Mouse (Mus musculus): ENCODE measurements around the gene Btg4. TPM values are rescaled to one million over a fixed set of nuclear protein-coding genes. Genes with fewer than 3 reads are reported as not detected.
A peak's percentile ranks its signal among the peaks of the same experiment; 100 is the strongest.

Gene Btg4
- polyA plus RNA-seq, 1 experiment from 2014 or later: not detected

DNA sequence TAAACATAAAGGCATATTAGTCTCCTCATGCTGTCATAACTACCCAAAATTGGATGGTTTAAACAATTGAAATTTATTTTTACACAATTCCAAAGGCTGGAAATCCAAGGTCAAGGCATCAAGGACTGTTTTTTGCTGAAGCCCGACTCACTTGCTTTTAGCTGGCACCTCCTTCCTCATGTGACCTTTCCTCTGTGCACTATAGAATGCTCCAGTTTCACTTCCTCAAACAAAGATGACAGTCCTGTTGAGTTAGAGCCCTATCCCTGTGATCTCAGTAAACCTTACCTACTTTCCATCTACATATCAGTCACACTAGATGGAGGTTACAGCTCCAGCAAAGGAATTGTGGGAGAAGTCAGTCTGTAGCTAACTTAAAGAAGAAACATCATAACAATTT lies 30.6 kb upstream of the Btg4 start:
- no peak for TF ChIP-seq CTCF (IDR thresholded peaks at IDR 0.05; ENCODE audit: low read depth)
- Histone ChIP-seq H3K4me2 (ENCODE audit: low read length) (no peak overlapping the region), H3K27me3 (ENCODE audit: insufficient read depth, low read length) (no peaks in the 10 kb centered on the region), H3K4me1 (replicated peaks; ENCODE audit: insufficient read depth, low read length) (no peaks in the 10 kb centered on the region), H3K9me3 (replicated peaks; ENCODE audit: low read length) (no peaks in the 10 kb centered on the region), H3K27ac (no peak overlapping the region), H3K4me3 (replicated peaks; ENCODE audit: low read depth, low read length) (no peak overlapping the region), H3K9ac (ENCODE audit: low read depth, low read length) (no peak overlapping the region), H3K36me3 (ENCODE audit: insufficient read depth, low read length) (no peaks in the 10 kb centered on the region)
- WGBS: 31% methylated on average over 1 of the region's 1 CpGs
- ATAC-seq (replicated peaks; ENCODE audit: low FRiP score, low read depth): no peak
- DNase-seq (ENCODE audit: low spot score): no peak

DNA sequence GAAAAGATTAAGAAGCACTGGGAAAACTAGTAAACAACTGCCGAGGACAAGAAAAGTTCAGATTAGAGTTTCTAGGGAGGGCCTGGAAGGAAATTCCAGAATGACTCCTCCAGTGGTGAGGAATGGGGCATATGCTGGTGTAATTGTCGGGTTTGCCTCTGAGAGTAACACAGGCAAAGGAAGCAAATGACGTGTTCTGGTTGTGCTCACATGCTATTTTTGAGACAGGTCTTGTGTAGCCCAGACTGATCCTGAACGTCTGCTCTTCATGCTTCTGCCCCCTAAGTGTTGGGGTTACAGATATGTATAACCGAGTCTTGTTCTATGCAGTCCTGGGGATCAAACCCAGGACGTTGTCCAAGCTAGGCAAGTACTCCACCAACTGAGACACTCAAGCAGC lies 29.1 kb upstream of the Btg4 start:
- H3K4me3 ChIP-seq (replicated peaks; ENCODE audit: low read depth, low read length): no peak overlapping the region
- H3K27ac ChIP-seq: no peak overlapping the region
- TF ChIP-seq CTCF (IDR thresholded peaks at IDR 0.05; ENCODE audit: low read depth): no peak

DNA sequence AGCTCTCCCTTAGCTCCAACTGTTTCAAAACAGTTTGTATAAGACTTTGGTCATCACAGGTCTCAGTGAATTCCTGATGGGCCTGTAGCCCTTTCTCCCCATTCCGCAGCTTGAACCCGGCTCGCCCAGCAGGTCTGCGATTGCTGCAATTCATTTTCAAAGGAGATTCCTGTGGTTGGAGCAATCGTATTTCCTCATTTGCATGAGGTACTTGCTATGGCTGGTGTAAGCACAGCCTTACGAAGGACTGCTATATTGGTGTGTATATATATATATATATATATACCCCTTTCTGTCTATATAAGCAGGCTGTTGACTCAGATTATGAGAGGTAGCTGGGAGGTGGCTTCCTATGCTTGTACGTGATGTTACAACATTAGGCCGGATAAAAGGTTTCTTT lies 28.4 kb upstream of the Btg4 start:
- TF ChIP-seq CTCF (IDR thresholded peaks at IDR 0.05; ENCODE audit: low read depth): no peak
- Histone ChIP-seq H3K4me1 (replicated peaks; ENCODE audit: insufficient read depth, low read length) (no peaks in the 10 kb centered on the region), H3K9me3 (replicated peaks; ENCODE audit: low read length) (no peaks in the 10 kb centered on the region), H3K27me3 (ENCODE audit: insufficient read depth, low read length) (no peaks in the 10 kb centered on the region), H3K9ac (ENCODE audit: low read depth, low read length) (no peak overlapping the region), H3K4me2 (ENCODE audit: low read length) (no peak overlapping the region), H3K4me3 (replicated peaks; ENCODE audit: low read depth, low read length) (no peak overlapping the region), H3K27ac (no peak overlapping the region), H3K36me3 (ENCODE audit: insufficient read depth, low read length) (no peaks in the 10 kb centered on the region)
- DNase-seq (ENCODE audit: low spot score): no peak
- no peak for ATAC-seq (replicated peaks; ENCODE audit: low FRiP score, low read depth)
- 65% methylated on average over 8 of the region's 8 CpGs for WGBS

More for the DNA sequence above, 29.1 kb upstream of the Btg4 start:
- WGBS: 48% methylated on average over 6 of the region's 6 CpGs
- Histone ChIP-seq H3K9me3 (replicated peaks; ENCODE audit: low read length) (no peaks in the 10 kb centered on the region), H3K36me3 (ENCODE audit: insufficient read depth, low read length) (no peaks in the 10 kb centered on the region), H3K27me3 (ENCODE audit: insufficient read depth, low read length) (no peaks in the 10 kb centered on the region), H3K9ac (ENCODE audit: low read depth, low read length) (no peak overlapping the region), H3K4me1 (replicated peaks; ENCODE audit: insufficient read depth, low read length) (no peaks in the 10 kb centered on the region), H3K4me2 (ENCODE audit: low read length) (no peak overlapping the region)
- no peak for ATAC-seq (replicated peaks; ENCODE audit: low FRiP score, low read depth)
- DNase-seq (ENCODE audit: low spot score): no peak

DNA sequence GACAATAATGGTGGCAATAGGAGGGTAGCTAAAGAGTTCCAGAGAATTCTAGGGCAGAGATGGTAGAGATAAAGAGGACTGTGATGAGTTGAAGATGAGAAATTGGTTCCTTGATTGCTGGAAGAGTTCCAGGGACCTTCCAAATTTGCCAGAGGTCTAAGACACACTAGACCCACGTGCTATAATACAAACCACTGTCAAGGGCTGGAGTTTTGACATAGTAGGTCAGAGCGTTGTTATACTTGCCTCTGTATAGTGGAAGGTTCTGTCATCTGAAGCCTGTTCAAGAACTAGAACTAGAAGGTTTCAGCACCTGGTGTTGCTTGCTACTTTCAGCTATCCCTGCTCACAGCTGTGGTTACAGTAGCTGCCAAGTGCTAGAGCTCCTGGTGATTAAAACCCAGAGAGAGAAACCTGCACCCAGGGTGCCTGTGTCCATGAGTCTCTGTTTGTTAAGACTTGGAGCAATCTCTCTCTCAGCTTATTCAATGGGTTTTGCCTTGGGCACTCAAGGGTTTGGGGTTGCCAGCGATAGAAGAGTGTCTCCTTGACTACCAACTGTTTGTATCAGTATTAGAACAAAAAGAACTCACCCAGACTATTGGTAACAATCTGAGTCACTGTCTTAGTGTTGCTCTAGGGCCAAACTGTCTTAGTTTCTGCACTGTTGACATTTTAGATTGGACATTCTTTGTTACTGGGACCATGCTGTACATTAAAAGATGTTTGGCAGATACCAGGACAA lies 27.7 kb upstream of the Btg4 start:
- Histone ChIP-seq H3K9me3 (replicated peaks; ENCODE audit: low read length) (no peaks in the 10 kb centered on the region), H3K27me3 (ENCODE audit: insufficient read depth, low read length) (no peaks in the 10 kb centered on the region), H3K36me3 (ENCODE audit: insufficient read depth, low read length) (no peaks in the 10 kb centered on the region), H3K27ac (no peak overlapping the region), H3K9ac (ENCODE audit: low read depth, low read length) (no peak overlapping the region), H3K4me2 (ENCODE audit: low read length) (no peak overlapping the region), H3K4me3 (replicated peaks; ENCODE audit: low read depth, low read length) (no peak overlapping the region), H3K4me1 (replicated peaks; ENCODE audit: insufficient read depth, low read length) (no peaks in the 10 kb centered on the region)
- WGBS: 80% methylated on average over 3 of the region's 3 CpGs
- no peak for TF ChIP-seq CTCF (IDR thresholded peaks at IDR 0.05; ENCODE audit: low read depth)
- ATAC-seq (replicated peaks; ENCODE audit: low FRiP score, low read depth): no peak
- no peak for DNase-seq (ENCODE audit: low spot score)

DNA sequence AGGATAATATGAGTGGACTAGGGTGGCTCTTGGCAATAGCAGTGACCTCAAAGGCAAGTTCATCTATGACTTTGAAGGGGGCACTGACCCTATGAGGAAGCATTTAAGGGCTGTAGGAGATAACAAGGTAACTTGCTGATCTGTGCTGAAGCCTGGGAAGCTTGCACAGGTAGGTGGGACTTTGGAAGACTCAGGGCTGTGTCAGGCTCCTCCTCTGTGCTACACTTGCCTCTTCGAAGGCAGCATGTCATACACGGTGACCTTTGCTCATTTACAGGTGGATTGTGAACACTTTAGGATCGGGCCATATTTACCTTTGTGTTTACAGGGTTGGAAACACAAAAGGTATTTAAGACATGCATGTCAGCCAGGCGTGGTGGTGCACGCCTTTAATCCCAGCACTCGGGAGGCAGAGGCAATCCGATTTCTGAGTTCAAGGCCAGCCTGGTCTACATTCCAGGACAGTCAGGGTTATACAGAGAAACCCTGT lies 19.2 kb upstream of the Btg4 start:
- no peaks in the 10 kb centered on the region for H3K4me1 ChIP-seq (replicated peaks; ENCODE audit: insufficient read depth, low read length)
- H3K36me3 ChIP-seq (ENCODE audit: insufficient read depth, low read length): no peaks in the 10 kb centered on the region
- H3K27me3 ChIP-seq (ENCODE audit: insufficient read depth, low read length): no peaks in the 10 kb centered on the region
- no peak for ATAC-seq (replicated peaks; ENCODE audit: low FRiP score, low read depth)
- no peaks in the 10 kb centered on the region for H3K9me3 ChIP-seq (replicated peaks; ENCODE audit: low read length)
- 90% methylated on average over 7 of the region's 7 CpGs for WGBS
- no peak overlapping the region for H3K4me2 ChIP-seq (ENCODE audit: low read length)
- no peak overlapping the region for H3K4me3 ChIP-seq (replicated peaks; ENCODE audit: low read depth, low read length)
- DNase-seq (ENCODE audit: low spot score): no peak
- H3K27ac ChIP-seq: no peak overlapping the region
- TF ChIP-seq CTCF (IDR thresholded peaks at IDR 0.05; ENCODE audit: low read depth): no peak
- no peak overlapping the region for H3K9ac ChIP-seq (ENCODE audit: low read depth, low read length)

DNA sequence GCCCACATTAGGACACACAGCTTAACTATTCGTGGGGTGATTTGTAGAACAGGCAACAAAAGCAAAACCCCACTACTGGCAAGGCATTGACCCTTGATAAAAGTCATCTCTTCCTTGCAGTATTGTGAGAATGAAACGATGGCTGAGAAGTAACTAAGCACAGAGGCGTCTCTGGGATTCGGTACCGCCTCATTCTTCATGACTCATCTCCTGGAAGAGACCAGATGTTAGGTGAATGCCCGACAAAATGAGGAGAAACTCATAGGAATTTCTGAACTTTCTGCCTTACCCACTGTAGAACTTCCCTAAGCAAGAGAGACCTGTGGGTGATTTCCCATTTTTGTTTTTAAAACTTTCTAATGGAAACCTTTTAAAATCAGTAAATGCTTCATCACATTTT lies 18.6 kb upstream of the Btg4 start:
- DNase-seq (ENCODE audit: low spot score) (no peak), ATAC-seq (replicated peaks; ENCODE audit: low FRiP score, low read depth) (no peak)
- no peak overlapping the region for H3K27ac ChIP-seq
- no peaks in the 10 kb centered on the region for H3K4me1 ChIP-seq (replicated peaks; ENCODE audit: insufficient read depth, low read length)
- no peak overlapping the region for H3K4me3 ChIP-seq (replicated peaks; ENCODE audit: low read depth, low read length)
- 73% methylated on average over 6 of the region's 6 CpGs for WGBS
- H3K4me2 ChIP-seq (ENCODE audit: low read length): no peak overlapping the region
- H3K9me3 ChIP-seq (replicated peaks; ENCODE audit: low read length): no peaks in the 10 kb centered on the region
- no peaks in the 10 kb centered on the region for H3K36me3 ChIP-seq (ENCODE audit: insufficient read depth, low read length)
- no peak overlapping the region for H3K9ac ChIP-seq (ENCODE audit: low read depth, low read length)
- TF ChIP-seq CTCF (IDR thresholded peaks at IDR 0.05; ENCODE audit: low read depth): no peak
- H3K27me3 ChIP-seq (ENCODE audit: insufficient read depth, low read length): no peaks in the 10 kb centered on the region

DNA sequence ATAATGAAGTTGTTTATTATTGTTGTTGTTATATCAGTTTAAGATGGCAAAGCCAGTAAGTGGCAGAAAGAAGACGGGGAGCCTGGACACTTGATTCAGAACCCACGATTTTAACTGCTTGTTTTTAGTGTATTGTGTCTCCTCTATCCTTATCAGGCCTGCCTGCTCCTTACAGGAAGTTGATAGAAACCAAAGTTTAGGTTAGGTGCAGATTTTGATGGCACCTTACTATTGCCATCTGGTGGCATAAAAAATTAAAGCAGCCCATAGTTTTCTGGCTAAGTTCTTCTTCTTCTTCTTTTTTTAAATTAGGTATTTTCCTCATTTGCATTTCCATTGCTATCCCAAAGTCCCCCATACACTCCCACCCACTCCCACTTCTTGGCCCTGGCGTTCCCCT lies 8.5 kb upstream of the Btg4 start:
- H3K4me2 ChIP-seq (ENCODE audit: low read length): no peak overlapping the region
- no peak for ATAC-seq (replicated peaks; ENCODE audit: low FRiP score, low read depth)
- H3K9me3 ChIP-seq (replicated peaks; ENCODE audit: low read length): no peaks in the 10 kb centered on the region
- 75% methylated on average over 3 of the region's 3 CpGs for WGBS
- no peak overlapping the region for H3K9ac ChIP-seq (ENCODE audit: low read depth, low read length)
- no peak overlapping the region for H3K4me3 ChIP-seq (replicated peaks; ENCODE audit: low read depth, low read length)
- no peaks in the 10 kb centered on the region for H3K27me3 ChIP-seq (ENCODE audit: insufficient read depth, low read length)
- DNase-seq (ENCODE audit: low spot score): peak; percentile 44
- TF ChIP-seq CTCF (IDR thresholded peaks at IDR 0.05; ENCODE audit: low read depth): peak; percentile 61
- H3K4me1 ChIP-seq (replicated peaks; ENCODE audit: insufficient read depth, low read length): no peaks in the 10 kb centered on the region
- no peak overlapping the region for H3K27ac ChIP-seq
- H3K36me3 ChIP-seq (ENCODE audit: insufficient read depth, low read length): no peaks in the 10 kb centered on the region
